Mouse (Mus musculus): ENCODE results near the gene Mlst8. TPM values are rescaled to one million over a fixed set of nuclear protein-coding genes. Genes with fewer than 3 reads are reported as not detected.

Gene Mlst8
- total RNA-seq, 4 experiments from 2014 or later, result 10.5 to 11.8 (median 11.0) TPM

GRCm38 (mm10) chr17:24489265-24490030 lies 10.6 kb upstream of the Mlst8 start:
- DNase-seq (ENCODE audit: low spot score), result no peak

- DNase-seq (ENCODE audit: low spot score), result no peak
Observed at GRCm38 (mm10) chr17:24488662-24489264, 9.9 kb upstream of the Mlst8 start.

- no peak for DNase-seq (ENCODE audit: low spot score)
Observed at GRCm38 (mm10) chr17:24488186-24488661, 9.3 kb upstream of the Mlst8 start, which contains the start of gene Caskin1. Gene Caskin1 (plus strand): TSS chr17:24488601.

- no peak for DNase-seq (ENCODE audit: low spot score)
Observed at GRCm38 (mm10) chr17:24485090-24485860, 6.4 kb upstream of the Mlst8 start.

- no peak for DNase-seq (ENCODE audit: low spot score)
Observed at GRCm38 (mm10) chr17:24483495-24483894, 4.6 kb upstream of the Mlst8 start.

GRCm38 (mm10) chr17:24481027-24481815 lies 2.3 kb upstream of the Mlst8 start:
- DNase-seq (ENCODE audit: low spot score), result no peak

GRCm38 (mm10) chr17:24480201-24480826 lies 1.4 kb upstream of the Mlst8 start:
- DNase-seq (ENCODE audit: low spot score), result no peak

- no peak for DNase-seq (ENCODE audit: low spot score)
Observed at GRCm38 (mm10) chr17:24479431-24479830, 553 bp upstream of the Mlst8 start.

GRCm38 (mm10) chr17:24477985-24478600 lies 785 bp downstream of the Mlst8 start:
- no peak for DNase-seq (ENCODE audit: low spot score)

GRCm38 (mm10) chr17:24477053-24477984 lies 1.6 kb downstream of the Mlst8 start:
- DNase-seq (ENCODE audit: low spot score), result no peak

- no peak for DNase-seq (ENCODE audit: low spot score)
Observed at GRCm38 (mm10) chr17:24476022-24476776, 2.7 kb downstream of the Mlst8 start.

GRCm38 (mm10) chr17:24475586-24475985 lies 3.3 kb downstream of the Mlst8 start:
- no peak for DNase-seq (ENCODE audit: low spot score)

GRCm38 (mm10) chr17:24474557-24474956 lies 4.3 kb downstream of the Mlst8 start:
- no peak for DNase-seq (ENCODE audit: low spot score)

- DNase-seq (ENCODE audit: low spot score), result no peak
Observed at GRCm38 (mm10) chr17:24473612-24474275, 5.1 kb downstream of the Mlst8 start, which contains the start of gene Bricd5. Gene Bricd5 (plus strand): TSS chr17:24473884.

- DNase-seq (ENCODE audit: low spot score), result peak; percentile 52
Observed at GRCm38 (mm10) chr17:24472512-24472911, 6.4 kb downstream of the Mlst8 start.

GRCm38 (mm10) chr17:24470701-24471527 lies 8.0 kb downstream of the Mlst8 start:
- DNase-seq (ENCODE audit: low spot score), result no peak

All from heart, adult 8-10 months (tissue).